Mouse (Mus musculus): Measurements from ENCODE around the gene Nebl.

DNA sequence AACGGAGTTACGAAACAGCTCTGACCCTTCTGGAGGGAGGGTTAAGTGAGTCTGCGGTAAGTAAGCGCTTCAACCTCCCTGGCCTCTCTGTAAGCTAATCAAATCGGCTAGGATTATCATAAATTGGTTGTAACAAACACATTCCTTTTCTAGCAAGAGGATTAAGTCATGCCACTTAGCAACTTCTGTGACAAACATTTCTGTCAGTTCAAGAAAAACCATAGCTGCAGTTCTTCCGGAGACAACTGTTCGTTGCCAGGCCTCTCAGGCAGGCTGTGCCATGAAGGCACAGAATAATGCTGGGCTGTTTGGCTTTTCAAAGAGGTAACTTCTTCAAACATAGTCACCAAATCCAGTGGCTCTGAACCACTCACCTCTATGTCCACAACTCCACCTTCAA, 946 bp upstream of the Nebl start:
- TF ChIP-seq CTCF (IDR thresholded peaks at IDR 0.05; ENCODE audit: low read depth) (no peak), EP300 (IDR thresholded peaks at IDR 0.05; ENCODE audit: low read depth) (no peak)

All from liver, postnatal 0 days (tissue).